Mouse (Mus musculus) embryonic facial prominence, embryonic 11.5 days (tissue): ENCODE measurements around the gene Polr2e. TPM values are rescaled to one million over a fixed set of nuclear protein-coding genes. Genes with fewer than 3 reads are reported as not detected.

Experiments
- ATAC-seq: fragments of 200-750 bp; cut with Nextera tagmentation; replicated peaks from 2 replicates; pipeline ENCODE4 v1.8.0; 2017; ENCODE audit warnings: low read depth; ENCODE audit not compliant: insufficient number of reproducible peaks, low FRiP score, low TSS enrichment
- DNase-seq: peaks from one replicate; pipeline ENCODE4 v3.0.0-alpha.2; 2015; ENCODE audit warnings: low spot score
- H3K27ac ChIP-seq: fragments of 300-500 bp; sonication (generic); replicated peaks from 2 replicates; pipeline ENCODE4 v1.5.1; 2014; ENCODE audit warnings: mild to moderate bottlenecking, low read depth, low read length, control low read depth
- H3K27me3 ChIP-seq: fragments of 300-500 bp; sonication (generic); 2 replicates; pipeline ENCODE4 v1.6.1; 2014; ENCODE audit warnings: mild to moderate bottlenecking, low read length, moderate library complexity, mixed read lengths; ENCODE audit not compliant: control insufficient read depth, insufficient read depth
- H3K36me3 ChIP-seq: fragments of 300-500 bp; sonication (generic); replicated peaks from 2 replicates; pipeline ENCODE4 v1.6.1; 2014; ENCODE audit warnings: low read depth, mild to moderate bottlenecking, low read length, moderate library complexity, mixed read lengths; ENCODE audit not compliant: control insufficient read depth, insufficient read depth
- H3K4me1 ChIP-seq: fragments of 300-500 bp; sonication (generic); 2 replicates; pipeline ENCODE4 v1.6.1; 2014; ENCODE audit warnings: low read length, mixed read lengths; ENCODE audit not compliant: control insufficient read depth, insufficient read depth
- H3K4me2 ChIP-seq: fragments of 300-500 bp; sonication (generic); 2 replicates; pipeline ENCODE4 v1.6.1; 2014; ENCODE audit warnings: low read depth, mild to moderate bottlenecking, control low read depth, low read length, moderate library complexity
- H3K4me3 ChIP-seq: fragments of 300-500 bp; sonication (generic); 2 replicates; pipeline ENCODE4 v1.5.1; 2014; ENCODE audit warnings: low read depth, low read length, control low read depth
- H3K9ac ChIP-seq: fragments of 300-500 bp; sonication (generic); replicated peaks from 2 replicates; pipeline ENCODE4 v1.6.1; 2014; ENCODE audit warnings: mild to moderate bottlenecking, control low read depth, low read length
- H3K9me3 ChIP-seq: fragments of 300-500 bp; sonication (generic); replicated peaks from 2 replicates; pipeline ENCODE4 v1.6.1; 2016; ENCODE audit warnings: mild to moderate bottlenecking, low read length, inconsistent platforms, mixed read lengths; ENCODE audit not compliant: control insufficient read depth
- WGBS: fragments of 180-500 bp; shearing (Covaris S2); extraction: QIAGEN DNeasy Blood & Tissue Kit; methylation state at CpG from one replicate; pipeline ENCODE4 v1.1.7; 2014; 5-methylcytosine and 5-hydroxymethylcytosine counted together
- polyA plus RNA-seq: library from polyadenylated mRNA; unstranded; fragments of >200 nt; fragmentation: Nextera tagmentation; extraction: Ambion mirVana; gene quantifications from 2 replicates; pipeline ENCODE4 v1.2.1, GENCODE M21; 2014

Gene Polr2e
- polyA plus RNA-seq, 1 experiment from 2014 or later = 266 TPM

DNA sequence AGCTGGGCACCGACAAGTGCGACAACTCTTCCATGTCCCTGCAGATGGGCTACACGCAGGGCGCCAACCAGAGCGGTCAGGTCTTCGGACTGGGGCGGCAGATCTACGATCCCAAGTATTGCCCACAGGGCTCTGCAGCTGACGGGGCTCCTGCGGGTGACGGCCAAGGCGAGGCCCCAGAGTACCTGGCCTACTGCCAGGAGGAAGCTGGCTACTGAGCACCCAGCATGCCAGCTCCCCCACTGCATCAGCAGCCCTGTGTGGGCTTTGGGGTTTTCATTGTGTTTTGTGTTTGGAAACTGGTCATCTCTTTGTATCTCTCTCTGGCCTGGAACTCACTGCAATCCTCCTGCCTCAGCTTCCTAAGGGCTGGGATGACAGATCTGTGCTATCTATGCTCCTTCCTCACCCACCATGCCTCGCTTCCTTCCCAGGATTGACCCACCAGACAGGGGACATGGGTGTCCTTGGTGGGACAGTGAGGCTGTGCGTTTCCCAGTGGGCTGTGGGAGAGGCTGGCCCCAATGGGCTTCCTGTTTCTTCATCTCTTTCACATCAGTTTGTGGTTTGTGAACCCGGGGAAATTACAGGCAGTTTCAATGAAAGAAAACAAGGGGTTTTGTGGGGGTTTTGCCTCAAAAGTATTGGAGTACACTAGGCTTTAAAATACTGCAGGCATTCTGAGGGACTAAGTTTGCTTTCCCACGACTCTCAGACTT is 45.0 kb downstream of the Polr2e start:
- H3K27ac ChIP-seq = no peak overlapping the region

DNA sequence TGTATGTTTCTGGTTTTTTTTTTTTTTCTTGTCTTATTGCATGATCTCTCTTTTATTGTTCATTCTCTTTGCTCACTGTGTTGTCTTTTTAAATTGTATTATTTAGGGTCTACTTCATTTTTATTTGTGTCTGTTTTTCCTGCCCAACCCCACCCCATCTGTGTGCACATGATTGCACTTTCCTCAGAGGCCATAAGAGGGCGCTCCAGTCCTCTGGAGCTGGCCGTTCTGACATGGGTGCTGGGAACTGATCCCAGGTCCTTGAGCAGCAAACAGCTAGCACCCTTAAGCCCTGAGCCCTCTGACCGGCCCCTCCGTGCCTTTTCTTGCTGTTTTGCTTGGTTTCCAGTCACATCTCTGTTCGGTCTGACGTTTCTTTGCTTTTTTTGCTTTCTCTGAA is 48.0 kb downstream of the Polr2e start:
- H3K4me3 ChIP-seq = no peak overlapping the region
- WGBS = 91% methylated on average over 6 of the region's 6 CpGs
- no peak overlapping the region for H3K4me2 ChIP-seq
- H3K4me1 ChIP-seq = peaks cover 3% of the 10 kb centered on the region
- H3K36me3 ChIP-seq = peaks cover 13% of the 10 kb centered on the region; the same call in 1 of the 2 replicates
- H3K27ac ChIP-seq = no peak overlapping the region
- H3K27me3 ChIP-seq = no peaks in the 10 kb centered on the region
- ATAC-seq (no peak), DNase-seq (no peak)
- H3K9ac ChIP-seq = no peak overlapping the region
- H3K9me3 ChIP-seq = no peaks in the 10 kb centered on the region

More for the DNA sequence above, 45.0 kb downstream of the Polr2e start:
- Histone ChIP-seq H3K27me3 (peaks cover 3% of the 10 kb centered on the region; the same call in 1 of the 2 replicates), H3K4me2 (no peak overlapping the region), H3K4me1 (no peaks in the 10 kb centered on the region), H3K9ac (no peak overlapping the region), H3K9me3 (no peaks in the 10 kb centered on the region), H3K4me3 (no peak overlapping the region), H3K36me3 (peaks cover 13% of the 10 kb centered on the region; the same call in 1 of the 2 replicates)
- no peak for ATAC-seq
- DNase-seq = no peak
- WGBS = 90% methylated on average over 16 of the region's 16 CpGs

DNA sequence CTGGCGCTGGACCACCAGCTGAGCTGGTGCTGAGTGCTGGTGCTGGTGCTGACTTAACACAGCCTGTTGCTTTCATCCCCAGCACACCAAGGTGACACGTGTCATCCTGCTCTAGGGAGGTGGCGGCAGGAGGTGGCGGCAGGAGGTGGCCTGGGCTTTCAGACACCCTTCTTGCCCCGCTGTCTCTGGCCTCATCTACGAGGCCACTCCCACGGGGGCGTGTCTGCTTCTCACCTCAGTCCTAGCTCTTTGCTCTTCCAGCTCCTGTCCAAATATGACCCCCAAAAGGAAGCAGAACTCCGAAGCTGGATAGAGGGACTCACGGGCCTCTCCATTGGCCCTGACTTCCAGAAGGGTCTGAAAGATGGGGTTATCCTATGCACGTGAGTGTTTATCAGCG is 48.5 kb downstream of the Polr2e start:
- Histone ChIP-seq H3K4me1 (peaks cover 3% of the 10 kb centered on the region), H3K4me3 (no peak overlapping the region), H3K27ac (no peak overlapping the region), H3K9me3 (no peaks in the 10 kb centered on the region), H3K9ac (no peak overlapping the region), H3K4me2 (no peak overlapping the region), H3K27me3 (no peaks in the 10 kb centered on the region), H3K36me3 (peaks cover 13% of the 10 kb centered on the region; the same call in 1 of the 2 replicates)
- 60% methylated on average over 12 of the region's 12 CpGs for WGBS
- DNase-seq (no peak), ATAC-seq (no peak)

DNA sequence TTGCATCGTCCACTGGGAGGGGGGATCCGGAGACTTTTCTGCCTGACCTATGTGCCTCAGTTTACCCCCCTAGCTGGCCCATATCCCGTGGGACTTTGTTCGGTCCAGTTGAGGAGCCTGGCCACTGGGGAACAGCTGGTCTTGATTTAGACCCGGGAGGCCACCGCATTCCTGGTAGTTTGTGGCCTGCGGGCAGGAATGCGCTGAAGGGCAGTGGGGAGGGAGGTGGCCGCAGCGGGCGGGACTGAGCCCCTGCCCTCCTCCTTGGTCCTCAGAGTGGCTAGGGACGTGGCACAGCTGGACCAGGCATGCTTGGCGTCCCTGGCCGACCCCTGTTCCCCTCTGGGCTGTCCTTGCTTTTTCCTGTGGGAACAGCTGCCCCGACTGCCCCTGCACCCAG is 49.7 kb downstream of the Polr2e start:
- H3K9ac ChIP-seq = peak overlapping the region; percentile 33
- H3K27me3 ChIP-seq = no peaks in the 10 kb centered on the region

DNA sequence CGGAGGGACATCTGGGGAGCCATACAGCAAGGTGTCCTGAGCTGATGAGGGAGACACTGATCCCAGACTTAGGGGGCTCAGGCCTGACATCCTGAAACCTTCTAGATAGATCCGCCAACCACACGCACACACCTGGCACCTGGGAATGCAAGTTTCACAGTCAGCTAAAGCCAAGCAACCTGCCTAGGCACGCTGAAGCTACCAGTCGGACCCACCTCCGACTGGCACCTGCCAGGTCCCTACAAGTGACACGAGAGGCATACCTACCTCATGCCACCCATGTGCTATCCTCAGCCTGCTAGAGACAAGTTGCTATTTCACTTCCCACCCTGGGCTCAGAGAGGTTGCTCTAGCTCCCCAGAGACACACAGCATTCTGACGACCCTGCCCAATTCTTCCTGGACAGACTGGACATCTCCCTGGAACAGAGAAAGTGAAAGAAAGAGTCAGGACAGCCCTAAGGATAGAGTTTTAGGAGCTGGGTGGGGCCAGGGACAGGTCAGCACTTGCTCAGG is 50.3 kb downstream of the Polr2e start:
- no peaks in the 10 kb centered on the region for H3K27me3 ChIP-seq
- H3K27ac ChIP-seq = no peak overlapping the region
- DNase-seq = no peak
- H3K9ac ChIP-seq = peak overlapping the region; percentile 82
- peaks cover 3% of the 10 kb centered on the region for H3K4me1 ChIP-seq
- WGBS = 22% methylated on average over 8 of the region's 8 CpGs
- H3K9me3 ChIP-seq = no peaks in the 10 kb centered on the region
- H3K36me3 ChIP-seq = peaks cover 13% of the 10 kb centered on the region; the same call in 1 of the 2 replicates
- no peak for ATAC-seq
- peak overlapping the region; percentile 66 for H3K4me2 ChIP-seq
- H3K4me3 ChIP-seq = peak overlapping the region; percentile 64

More for the DNA sequence above, 49.7 kb downstream of the Polr2e start:
- WGBS = 5% methylated on average over 15 of the region's 15 CpGs
- Histone ChIP-seq H3K9me3 (no peaks in the 10 kb centered on the region), H3K4me3 (peak overlapping the region; percentile 64), H3K4me2 (peak overlapping the region; percentile 66), H3K36me3 (peaks cover 13% of the 10 kb centered on the region; the same call in 1 of the 2 replicates), H3K27ac (no peak overlapping the region), H3K4me1 (peaks cover 3% of the 10 kb centered on the region)
- ATAC-seq (no peak), DNase-seq (peak; percentile 75)

DNA sequence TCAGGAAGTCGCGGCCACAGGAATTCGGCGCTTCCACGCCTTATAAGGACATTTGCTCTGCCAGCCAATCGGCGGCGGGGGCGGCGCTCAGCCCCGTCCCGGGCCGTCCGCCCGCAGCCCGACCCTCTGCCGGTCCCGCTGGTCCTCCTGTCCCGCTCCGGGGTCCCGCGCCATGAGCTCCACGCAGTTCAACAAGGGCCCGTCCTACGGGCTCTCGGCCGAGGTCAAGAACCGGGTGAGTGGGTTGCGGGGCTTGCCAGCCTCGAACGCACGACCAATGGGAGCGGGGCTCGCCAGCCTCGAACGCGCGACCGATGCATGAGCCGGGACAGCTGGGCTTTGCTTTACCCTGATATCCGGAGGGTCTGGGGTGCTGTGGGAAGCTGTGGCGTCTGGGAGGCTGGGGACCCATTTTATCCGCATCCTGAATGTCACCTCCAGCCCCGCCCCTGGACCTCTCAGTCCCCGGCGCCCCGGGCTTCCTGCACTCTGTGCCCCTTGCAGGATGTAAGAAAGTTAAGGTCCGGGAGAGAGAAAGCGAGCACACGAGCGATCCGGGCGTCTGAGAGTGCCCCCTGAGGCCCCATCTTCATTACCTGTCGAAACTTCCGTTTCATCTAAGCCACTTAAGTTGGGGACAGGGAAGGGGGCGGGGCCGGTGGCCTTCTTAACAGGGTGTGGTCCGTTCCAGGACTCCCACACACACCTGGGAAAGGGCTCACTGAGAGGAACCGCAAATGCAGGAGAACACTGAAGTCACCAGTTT is 50.9 kb downstream of the Polr2e start, which contains the start of gene Cnn2:
Cnn2 (plus strand) TSS at position 79 of the 766 bp plus-strand sequence.
- no peaks in the 10 kb centered on the region for H3K9me3 ChIP-seq
- peak; percentile 84 for DNase-seq
- peak within 1 kb of the TSS; percentile 66 for H3K4me2 ChIP-seq
- peak within 1 kb of the TSS; percentile 64 for H3K4me3 ChIP-seq
- ATAC-seq = no peak
- H3K36me3 ChIP-seq = peaks cover 13% of the 10 kb centered on the region; the same call in 1 of the 2 replicates
- H3K4me1 ChIP-seq = peaks cover 3% of the 10 kb centered on the region
- peak within 1 kb of the TSS; percentile 82 for H3K9ac ChIP-seq
- H3K27ac ChIP-seq = peak within 1 kb of the TSS; percentile 70
- WGBS = under 1% methylated on average over 55 of the region's 59 CpGs
- no peaks in the 10 kb centered on the region for H3K27me3 ChIP-seq

DNA sequence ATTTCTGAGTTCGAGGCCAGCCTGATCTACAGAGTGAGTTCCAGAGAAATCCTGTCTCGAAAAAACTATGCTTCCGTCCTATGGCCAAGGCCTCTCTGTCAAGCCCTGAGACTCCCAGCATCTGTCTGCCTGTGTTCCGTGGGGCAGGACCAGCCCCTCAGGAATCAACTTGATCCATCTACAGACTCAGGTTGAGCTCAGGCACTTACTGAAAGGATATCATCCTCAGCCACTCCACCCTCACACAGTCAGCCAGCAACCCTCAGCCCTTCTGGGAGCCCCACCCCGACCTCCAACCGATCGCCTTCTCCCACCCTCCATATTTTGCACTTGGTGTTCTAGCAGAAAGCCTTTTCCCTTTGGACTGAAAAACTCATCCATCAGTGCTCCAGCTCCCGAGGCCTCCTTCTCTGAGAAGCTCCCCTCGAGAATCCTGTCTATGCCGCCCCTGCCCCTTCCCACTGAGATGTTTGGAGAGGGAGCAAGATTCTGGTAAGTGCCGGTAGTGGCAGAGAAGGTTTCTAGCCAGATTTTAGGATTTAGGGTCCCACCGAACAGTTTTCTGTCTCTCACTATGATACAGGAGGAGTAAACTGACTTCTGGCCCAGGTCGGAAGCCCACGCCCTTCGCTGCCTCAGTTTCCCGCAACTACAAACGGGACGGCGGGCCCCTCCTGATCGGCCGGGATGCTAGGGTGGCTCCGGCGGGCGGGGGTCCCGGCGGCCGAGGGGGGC is 51.7 kb downstream of the Polr2e start:
- no peaks in the 10 kb centered on the region for H3K9me3 ChIP-seq
- peaks cover 3% of the 10 kb centered on the region for H3K4me1 ChIP-seq
- peak overlapping the region; percentile 66 for H3K4me2 ChIP-seq
- ATAC-seq (no peak), DNase-seq (peak; percentile 26)
- H3K27me3 ChIP-seq = no peaks in the 10 kb centered on the region
- 9% methylated on average over 27 of the region's 27 CpGs for WGBS
- peak overlapping the region; percentile 70 for H3K27ac ChIP-seq
- peak overlapping the region; percentile 82 for H3K9ac ChIP-seq
- peak overlapping the region; percentile 64 for H3K4me3 ChIP-seq
- peaks cover 7% of the 10 kb centered on the region; the same call in 1 of the 2 replicates for H3K36me3 ChIP-seq
